Mouse (Mus musculus): ENCODE measurements around the gene Spag7. TPM values are rescaled to one million over a fixed set of nuclear protein-coding genes. Genes with fewer than 3 reads are reported as not detected.

The Spag7 gene
- polyA plus RNA-seq, 1 experiment from 2014 or later = 72.4 TPM

- H3K36me3 ChIP-seq = peaks cover 19% of the 10 kb centered on the region
- peak within 1 kb of the TSS; percentile 92 for H3K4me2 ChIP-seq
- 0 out of 2 replicates have a peak within 1 kb of the TSS, but pooled peaks have one; percentile 9 for H3K27ac ChIP-seq
- ATAC-seq (ENCODE audit: low read depth) = no peak
- peaks cover 16% of the 10 kb centered on the region; the same call in 1 of the 2 replicates for H3K27me3 ChIP-seq
- WGBS (ENCODE audit: insufficient replicate concordance) = 17% methylated on average over 21 of the region's 21 CpGs
- DNase-seq = no peak
- peaks cover 26% of the 10 kb centered on the region for H3K4me1 ChIP-seq (replicated peaks)
- H3K9ac ChIP-seq = peak within 1 kb of the TSS; percentile 65
- H3K4me3 ChIP-seq (replicated peaks) = peak within 1 kb of the TSS; percentile 59
- no peaks in the 10 kb centered on the region for H3K9me3 ChIP-seq (replicated peaks)
Measured at GRCm38 (mm10) chr11:70615516-70616093, 53.6 kb downstream of the Spag7 start, which contains the start of gene 4930544D05Rik. 4930544D05Rik (plus strand) TSS chr11:70615848.

DNA sequence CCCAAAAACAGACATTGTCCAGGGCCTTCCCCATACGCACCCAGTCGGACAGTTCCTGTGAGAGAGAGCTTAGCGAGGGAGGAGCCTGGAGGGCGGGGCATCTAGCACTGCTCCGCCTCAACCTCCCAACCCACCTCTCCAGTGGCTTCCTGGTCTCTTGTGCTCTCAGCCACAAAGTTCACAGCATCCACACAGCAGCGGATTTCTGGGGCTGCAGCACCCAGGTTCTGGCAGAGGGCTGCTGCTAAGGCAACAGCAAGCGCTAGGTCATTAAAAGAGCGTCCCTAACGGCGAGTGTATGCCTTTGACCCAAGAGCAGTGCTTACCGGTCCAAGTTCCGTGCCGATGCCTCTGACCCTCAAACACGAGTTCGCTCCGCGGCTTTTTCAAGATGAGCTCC is 54.1 kb downstream of the Spag7 start:
- DNase-seq = peak; percentile 65
- peak; percentile 83 for ATAC-seq (ENCODE audit: low read depth)
- Histone ChIP-seq H3K4me1 (replicated peaks) (peaks cover 26% of the 10 kb centered on the region), H3K9me3 (replicated peaks) (no peaks in the 10 kb centered on the region), H3K4me2 (peak overlapping the region; percentile 92), H3K4me3 (replicated peaks) (peak overlapping the region; percentile 59), H3K36me3 (peaks cover 24% of the 10 kb centered on the region), H3K9ac (peak overlapping the region; percentile 65), H3K27me3 (peaks cover 16% of the 10 kb centered on the region; the same call in 1 of the 2 replicates), H3K27ac (0 out of 2 replicates have a peak overlapping the region, but pooled peaks have one; percentile 9)
- WGBS (ENCODE audit: insufficient replicate concordance) = 1% methylated on average over 17 of the region's 17 CpGs

Small RNAs within 50 kb of the gene (microRNA-seq; reads per million reads assigned to microRNA genes)
- gene Mir6925 = not detected

Other genes starting within 250 kb of the Spag7 start
- 13.0 and 14.9 TPM in 2 replicates for gene Arrb2, start 236.8 kb downstream of the Spag7 start, polyA plus RNA-seq (2015; fragmentation: Nextera tagmentation; extraction: Ambion mirVana)
- 17.2 and 19.1 TPM in 2 replicates for gene Med11, start 217.5 kb downstream of the Spag7 start, polyA plus RNA-seq (2015; fragmentation: Nextera tagmentation; extraction: Ambion mirVana)
- 0.07 and 0.17 TPM in 2 replicates for gene Zmynd15, start 210.0 kb downstream of the Spag7 start, polyA plus RNA-seq (2015; fragmentation: Nextera tagmentation; extraction: Ambion mirVana)
- 0.70 and 1.4 TPM in 2 replicates for gene Cxcl16, start 209.4 kb downstream of the Spag7 start, polyA plus RNA-seq (2015; fragmentation: Nextera tagmentation; extraction: Ambion mirVana)
- 2.1 and 2.5 TPM in 2 replicates for gene Tm4sf5, start 164.2 kb downstream of the Spag7 start, polyA plus RNA-seq (2015; fragmentation: Nextera tagmentation; extraction: Ambion mirVana)
- gene Vmo1, start 154.8 kb downstream of the Spag7 start, polyA plus RNA-seq (2015; fragmentation: Nextera tagmentation; extraction: Ambion mirVana) = 0.23 and 0.46 TPM in 2 replicates
- 19.6 and 20.0 TPM in 2 replicates for gene Gltpd2, start 150.2 kb downstream of the Spag7 start, polyA plus RNA-seq (2015; fragmentation: Nextera tagmentation; extraction: Ambion mirVana)
- 372 and 419 TPM in 2 replicates for gene Psmb6, start 144.0 kb downstream of the Spag7 start, polyA plus RNA-seq (2015; fragmentation: Nextera tagmentation; extraction: Ambion mirVana)
- not detected in 2 replicates for gene Gm40193, start 136.5 kb downstream of the Spag7 start, polyA plus RNA-seq (2015; fragmentation: Nextera tagmentation; extraction: Ambion mirVana)
- 1.3 and 1.5 TPM in 2 replicates for gene Pld2, start 129.4 kb downstream of the Spag7 start, polyA plus RNA-seq (2015; fragmentation: Nextera tagmentation; extraction: Ambion mirVana)
- 3.5 and 5.2 TPM in 2 replicates for gene Mink1, start 106.5 kb downstream of the Spag7 start, polyA plus RNA-seq (2015; fragmentation: Nextera tagmentation; extraction: Ambion mirVana)
- not detected in 2 replicates for gene 4930544D05Rik, start 53.6 kb downstream of the Spag7 start, polyA plus RNA-seq (2015; fragmentation: Nextera tagmentation; extraction: Ambion mirVana)
- gene Chrne, start 50.2 kb downstream of the Spag7 start, polyA plus RNA-seq (2015; fragmentation: Nextera tagmentation; extraction: Ambion mirVana) = not detected in 2 replicates
- gene Gp1ba, start 30.3 kb downstream of the Spag7 start, polyA plus RNA-seq (2015; fragmentation: Nextera tagmentation; extraction: Ambion mirVana) = 2.8 and 4.7 TPM in 2 replicates
- 74.2 and 81.0 TPM in 2 replicates for gene Rnf167, start 22.2 kb downstream of the Spag7 start, polyA plus RNA-seq (2015; fragmentation: Nextera tagmentation; extraction: Ambion mirVana)
- 72.8 and 73.8 TPM in 2 replicates for gene Slc25a11, start 21.9 kb downstream of the Spag7 start, polyA plus RNA-seq (2015; fragmentation: Nextera tagmentation; extraction: Ambion mirVana)
- 1,347 and 1,531 TPM in 2 replicates for gene Pfn1, start 14.8 kb downstream of the Spag7 start, polyA plus RNA-seq (2015; fragmentation: Nextera tagmentation; extraction: Ambion mirVana)
- 5.5 and 6.7 TPM in 2 replicates for gene Eno3, start 12.2 kb downstream of the Spag7 start, polyA plus RNA-seq (2015; fragmentation: Nextera tagmentation; extraction: Ambion mirVana)
- gene Camta2, start 18.7 kb upstream of the Spag7 start, polyA plus RNA-seq (2015; fragmentation: Nextera tagmentation; extraction: Ambion mirVana) = 2.8 and 3.6 TPM in 2 replicates
- gene Inca1, start 30.7 kb upstream of the Spag7 start, polyA plus RNA-seq (2015; fragmentation: Nextera tagmentation; extraction: Ambion mirVana) = 1.2 and 1.3 TPM in 2 replicates
- gene Kif1c, start 31.1 kb upstream of the Spag7 start, polyA plus RNA-seq (2015; fragmentation: Nextera tagmentation; extraction: Ambion mirVana) = 0.58 and 0.73 TPM in 2 replicates
- 1.2 and 1.8 TPM in 2 replicates for gene Zfp3, start 94.8 kb upstream of the Spag7 start, polyA plus RNA-seq (2015; fragmentation: Nextera tagmentation; extraction: Ambion mirVana)
- 0.18 and 0.41 TPM in 2 replicates for gene Scimp, start 143.2 kb upstream of the Spag7 start, polyA plus RNA-seq (2015; fragmentation: Nextera tagmentation; extraction: Ambion mirVana)
- gene Rabep1, start 175.4 kb upstream of the Spag7 start, polyA plus RNA-seq (2015; fragmentation: Nextera tagmentation; extraction: Ambion mirVana) = 17.6 and 18.6 TPM in 2 replicates